15 mouse cellular contexts compared by ENCODE assay signal in genomic region chr17:49965035-49965434, GRCm38 (mm10).
DNase-seq lines count a peak whose midpoint lies in the region; ATAC-seq and TF ChIP-seq lines count a peak whose summit lies in the region.
"Had no signal": no experiment of that assay in that cellular context is flagged by ENCODE, and none has a peak within 500 bp of the region (broad histone marks: within the 10 kb centered on the region; RNA-seq: fewer than 3 reads in every experiment).

No protein-coding gene starts in this region.

- peaks cover 5% of the 10 kb centered on the region; the same call in 1 of the 2 replicates for H3K4me1 ChIP-seq in forebrain, postnatal 0 days (ENCODE audit: insufficient read depth)
- peaks cover 10% of the 10 kb centered on the region; the same call in 1 of the 2 replicates for H3K4me1 ChIP-seq in forebrain, embryonic 14.5 days (ENCODE audit: control insufficient read depth, insufficient read depth, low read length)
- H3K4me1 ChIP-seq in lung, postnatal 0 days (ENCODE audit: insufficient read depth, low read depth, low read length) = no peaks in the 10 kb centered on the region
- H3K4me1 ChIP-seq: hindbrain, embryonic 12.5 days; lung, embryonic 15.5 days had no signal

- TF ChIP-seq EP300 in lung, postnatal 0 days (IDR thresholded peaks at IDR 0.05) = no peak

- no peak overlapping the region for H3K4me3 ChIP-seq in forebrain, postnatal 0 days (ENCODE audit: low read depth, low read length)
- H3K4me3 ChIP-seq in forebrain, embryonic 14.5 days (ENCODE audit: low read depth, low read length) = no peak overlapping the region
- no peak overlapping the region for H3K4me3 ChIP-seq in lung, postnatal 0 days (ENCODE audit: low read depth, low read length)
- H3K4me3 ChIP-seq: hindbrain, embryonic 12.5 days; lung, embryonic 15.5 days; midbrain, embryonic 13.5 days had no signal

- no peaks in the 10 kb centered on the region for H3K36me3 ChIP-seq in forebrain, postnatal 0 days (ENCODE audit: insufficient read depth)
- H3K36me3 ChIP-seq in forebrain, embryonic 14.5 days (ENCODE audit: control insufficient read depth, insufficient read depth, low read length) = no peaks in the 10 kb centered on the region
- no peaks in the 10 kb centered on the region for H3K36me3 ChIP-seq in lung, postnatal 0 days (ENCODE audit: insufficient read depth, low read length)
- H3K36me3 ChIP-seq: G1E; hindbrain, embryonic 12.5 days; lung, embryonic 15.5 days; midbrain, embryonic 13.5 days had no signal

- H3K27ac ChIP-seq in forebrain, postnatal 0 days (ENCODE audit: low read depth, low read length) = no peak overlapping the region
- no peak overlapping the region for H3K27ac ChIP-seq in forebrain, embryonic 14.5 days (ENCODE audit: low read depth, low read length)
- no peak overlapping the region for H3K27ac ChIP-seq in lung, postnatal 0 days (ENCODE audit: low read length)
- H3K27ac ChIP-seq: hindbrain, embryonic 12.5 days; lung, embryonic 15.5 days had no signal

- H3K9me3 ChIP-seq in forebrain, postnatal 0 days (ENCODE audit: low read length) = no peaks in the 10 kb centered on the region
- 0 out of 2 replicates have a peak, but pooled peaks cover 1% of the 10 kb centered on the region for H3K9me3 ChIP-seq in forebrain, embryonic 14.5 days (replicated peaks; ENCODE audit: control insufficient read depth, low read length)
- no peaks in the 10 kb centered on the region for H3K9me3 ChIP-seq in lung, postnatal 0 days (ENCODE audit: low read length)
- H3K9me3 ChIP-seq: lung, embryonic 15.5 days had no signal

- TF ChIP-seq CTCF in forebrain, postnatal 0 days (IDR thresholded peaks at IDR 0.05; ENCODE audit: low read depth) = peak; percentile 41
- peak; percentile 40 for TF ChIP-seq CTCF in lung, postnatal 0 days (IDR thresholded peaks at IDR 0.05)

- no peak for ATAC-seq in forebrain, postnatal 0 days
- no peak for ATAC-seq in forebrain, embryonic 14.5 days
- ATAC-seq in lung, postnatal 0 days = no peak
- ATAC-seq: midbrain, embryonic 13.5 days had no signal

- H3K9ac ChIP-seq in forebrain, postnatal 0 days = no peak overlapping the region
- H3K9ac ChIP-seq in forebrain, embryonic 14.5 days (ENCODE audit: low read length) = no peak overlapping the region
- no peak overlapping the region for H3K9ac ChIP-seq in lung, postnatal 0 days (replicated peaks; ENCODE audit: low read depth)
- H3K9ac ChIP-seq: hindbrain, embryonic 12.5 days; lung, embryonic 15.5 days; midbrain, embryonic 13.5 days had no signal

- no peak overlapping the region for H3K4me2 ChIP-seq in forebrain, postnatal 0 days (ENCODE audit: low read depth)
- H3K4me2 ChIP-seq in forebrain, embryonic 14.5 days (ENCODE audit: low read length) = no peak overlapping the region
- no peak overlapping the region for H3K4me2 ChIP-seq in lung, postnatal 0 days (replicated peaks; ENCODE audit: low read depth, low read length)
- H3K4me2 ChIP-seq: hindbrain, embryonic 12.5 days; lung, embryonic 15.5 days; midbrain, embryonic 13.5 days had no signal

- 72% methylated on average over 7 of the region's 7 CpGs for WGBS in forebrain, postnatal 0 days
- 67% methylated on average over 7 of the region's 7 CpGs for WGBS in forebrain, embryonic 14.5 days
- 68% methylated on average over 7 of the region's 7 CpGs for WGBS in lung, postnatal 0 days

- no peak for DNase-seq in forebrain, postnatal 0 days
- no peak for DNase-seq in forebrain, embryonic 14.5 days (ENCODE audit: low spot score)
- no peak for DNase-seq in lung, postnatal 0 days (ENCODE audit: low spot score)
- DNase-seq in lung, postnatal 25 days (ENCODE audit: low spot score) = no peak
- peak; percentile 55 for DNase-seq in R1 (ENCODE audit: low read depth, low spot score)
- peak; percentile 59 for DNase-seq in thymus, postnatal 14 days
- no peak for DNase-seq in embryo, embryonic 9.5 days (ENCODE audit: extremely low spot score)
- DNase-seq in c-Kit-positive CD71-positive TER-119-positive erythroid progenitor cells, embryonic 14.5 days (ENCODE audit: low spot score) = no peak
- DNase-seq: adrenal gland, adult 8-10 months; heart, adult 18-20 months; kidney, postnatal 14 days had no signal

- H3K27me3 ChIP-seq in forebrain, postnatal 0 days (ENCODE audit: insufficient read depth, low read length) = no peaks in the 10 kb centered on the region
- H3K27me3 ChIP-seq in forebrain, embryonic 14.5 days (replicated peaks; ENCODE audit: control insufficient read depth, insufficient read depth, low read length) = no peaks in the 10 kb centered on the region
- no peaks in the 10 kb centered on the region for H3K27me3 ChIP-seq in lung, postnatal 0 days (replicated peaks; ENCODE audit: insufficient read depth, low read length)
- H3K27me3 ChIP-seq: hindbrain, embryonic 12.5 days; lung, embryonic 15.5 days; midbrain, embryonic 13.5 days had no signal

Comparison
In these comparisons a context has a peak if more than half of its experiments do, and no peak if none do; other contexts are left out.
1. DNase-seq: peak in R1 (single experiment) and thymus, postnatal 14 days (single experiment); none in forebrain, postnatal 0 days (single experiment), forebrain, embryonic 14.5 days (single experiment), lung, postnatal 0 days (single experiment), lung, postnatal 25 days (single experiment), embryo, embryonic 9.5 days (single experiment) and c-Kit-positive CD71-positive TER-119-positive erythroid progenitor cells, embryonic 14.5 days (single experiment).